ENCODE assay signal across 15 mouse cellular contexts in genomic region chr1:20908541-20908940, GRCm38 (mm10). TPM values are rescaled to one million over a fixed set of nuclear protein-coding genes. Genes with fewer than 3 reads are reported as not detected.
DNase-seq lines count a peak whose midpoint lies in the region; ATAC-seq and TF ChIP-seq lines count a peak whose summit lies in the region.
"Had no signal": no experiment of that assay in that cellular context is flagged by ENCODE, and none has a peak within 500 bp of the region (broad histone marks: within the 10 kb centered on the region; RNA-seq: fewer than 3 reads in every experiment).

No protein-coding gene starts in this region.

- peak overlapping the region; percentile 90 for H3K27ac ChIP-seq in ES-Bruce4 (ENCODE audit: insufficient read depth, low read length)
- H3K27ac ChIP-seq in forebrain, embryonic 13.5 days = 0 out of 2 replicates have a peak overlapping the region, but pooled peaks have one; percentile 27
- H3K27ac ChIP-seq: kidney, postnatal 0 days; limb, embryonic 12.5 days had no signal

- TF ChIP-seq EP300 in ES-Bruce4 (IDR thresholded peaks at IDR 0.05; ENCODE audit: insufficient read depth, low read depth, low read length) = peak; percentile 24; the same call in 1 of the 2 replicates

- no peak overlapping the region for H3K4me3 ChIP-seq in ES-Bruce4 (ENCODE audit: low read depth, low read length)
- H3K4me3 ChIP-seq in forebrain, embryonic 13.5 days = no peak overlapping the region
- H3K4me3 ChIP-seq: limb, embryonic 12.5 days; megakaryocyte, embryonic 14.5 days had no signal

- no peaks in the 10 kb centered on the region for H3K27me3 ChIP-seq in ES-Bruce4 (ENCODE audit: control insufficient read depth, insufficient read depth, low read length, poor library complexity, severe bottlenecking)
- H3K27me3 ChIP-seq in forebrain, embryonic 13.5 days = no peaks in the 10 kb centered on the region
- H3K27me3 ChIP-seq: limb, embryonic 12.5 days; megakaryocyte, embryonic 14.5 days had no signal

- peak; percentile 34 to 51 for DNase-seq in adrenal gland, adult (ENCODE audit: inconsistent age in 2 of 2, low spot score in 1 of 2)
- no peak for DNase-seq in adrenal gland, adult 18-20 months (ENCODE audit: low spot score in 2 of 2)
- no peak for DNase-seq in ovary, postnatal 10 days (ENCODE audit: low spot score)
- DNase-seq in urinary bladder, postnatal 14 days (ENCODE audit: low spot score) = no peak
- no peak for DNase-seq in cerebellum, postnatal 10 days
- DNase-seq: adrenal gland, adult 8-10 months; heart, postnatal 36 days; lung, adult 2 months; spleen, adult 18-20 months had no signal

- H3K4me1 ChIP-seq in ES-Bruce4 (ENCODE audit: control insufficient read depth, insufficient read depth, low read length) = peaks cover 10% of the 10 kb centered on the region
- peaks cover 41% of the 10 kb centered on the region for H3K4me1 ChIP-seq in forebrain, embryonic 13.5 days

- no peak overlapping the region for H3K9ac ChIP-seq in ES-Bruce4 (ENCODE audit: low read depth, poor library complexity, severe bottlenecking)
- H3K9ac ChIP-seq in forebrain, embryonic 13.5 days = no peak overlapping the region
- H3K9ac ChIP-seq: limb, embryonic 12.5 days had no signal

- no peak overlapping the region for H3K4me2 ChIP-seq in forebrain, embryonic 13.5 days
- H3K4me2 ChIP-seq: limb, embryonic 12.5 days had no signal

- H3K9me3 ChIP-seq in ES-Bruce4 (replicated peaks; ENCODE audit: control insufficient read depth, insufficient read depth, low read length, poor library complexity, severe bottlenecking) = no peaks in the 10 kb centered on the region
- no peaks in the 10 kb centered on the region for H3K9me3 ChIP-seq in forebrain, embryonic 13.5 days (replicated peaks)
- H3K9me3 ChIP-seq: limb, embryonic 12.5 days; megakaryocyte, embryonic 14.5 days had no signal

- TF ChIP-seq CTCF in ES-Bruce4 (IDR thresholded peaks at IDR 0.05; ENCODE audit: low read depth, low read length) = no peak

- WGBS in forebrain, embryonic 13.5 days = 11% methylated on average over 4 of the region's 4 CpGs

- H3K36me3 ChIP-seq in ES-Bruce4 (ENCODE audit: control insufficient read depth, insufficient read depth, low read length, poor library complexity, severe bottlenecking) = no peaks in the 10 kb centered on the region
- H3K36me3 ChIP-seq in forebrain, embryonic 13.5 days (ENCODE audit: poor library complexity, severe bottlenecking) = no peaks in the 10 kb centered on the region
- H3K36me3 ChIP-seq: limb, embryonic 12.5 days had no signal

- ATAC-seq in forebrain, embryonic 13.5 days = no peak
- 0 out of 2 replicates have a peak, but pooled peaks have one; percentile 6 for ATAC-seq in megakaryocyte progenitor cell, adult 5-6 weeks (replicated peaks; ENCODE audit: poor library complexity)

- TF ChIP-seq POLR2A in ES-Bruce4 (IDR thresholded peaks at IDR 0.05; ENCODE audit: insufficient read depth, low read length) = no peak

RNA-seq across cellular contexts. Expression of gene Paqr8, which starts 18.1 kb away (rescaled TPM):
- 10 to 100 TPM; 41.0 to 48.2 TPM for total RNA-seq in adrenal gland, adult 18-20 months (2021)
- 4.4 and 4.9 TPM in 2 replicates for polyA plus RNA-seq in ES-Bruce4 (2011; ENCODE audit: insufficient read depth, insufficient read length, low read depth, missing spikeins)
- 12.7 and 14.2 TPM in 2 replicates for polyA plus RNA-seq in forebrain, embryonic 13.5 days (2015; fragmentation: Nextera tagmentation; extraction: Ambion mirVana)
- 1.6 and 3.9 TPM in 2 replicates for total RNA-seq in megakaryocyte progenitor cell, adult 5-6 weeks (2015)
- total RNA-seq in megakaryocyte progenitor cell, adult 5-6 weeks (2017) = 2.4 and 3.5 TPM in 2 replicates

RNA-seq across cellular contexts. Expression of gene Efhc1, which starts 42.9 kb away (rescaled TPM):
- 1 to 10 TPM; 1.9 to 2.6 TPM for total RNA-seq in adrenal gland, adult 18-20 months (2021)
- 4.2 and 8.2 TPM in 2 replicates for polyA plus RNA-seq in ES-Bruce4 (2011; ENCODE audit: insufficient read depth, insufficient read length, low read depth, missing spikeins)
- 1.5 and 2.0 TPM in 2 replicates for polyA plus RNA-seq in forebrain, embryonic 13.5 days (2015; fragmentation: Nextera tagmentation; extraction: Ambion mirVana)
- total RNA-seq in megakaryocyte progenitor cell, adult 5-6 weeks (2015) = 0.07 and 1.5 TPM in 2 replicates
- 0.20 and 0.21 TPM in 2 replicates for total RNA-seq in megakaryocyte progenitor cell, adult 5-6 weeks (2017)

Comparison
In these comparisons a context has a peak if more than half of its experiments do, and no peak if none do; other contexts are left out.
1. DNase-seq: peak in adrenal gland, adult (2 of 2); none in adrenal gland, adult 18-20 months (0 of 2), ovary, postnatal 10 days (single experiment), urinary bladder, postnatal 14 days (single experiment) and cerebellum, postnatal 10 days (0 of 2).
2. RNA of gene Paqr8, which starts 18.1 kb away (total RNA-seq): 41.0 to 48.2 TPM in adrenal gland, adult 18-20 months; 1.6 to 3.9 TPM in megakaryocyte progenitor cell, adult 5-6 weeks; every median in the first group is over 4 times any median in the second.